Mouse (Mus musculus) gastrocnemius, postnatal 10 days (tissue): ENCODE measurements around the gene Slc31a2. TPM values are rescaled to one million over a fixed set of nuclear protein-coding genes. Genes with fewer than 3 reads are reported as not detected.

ENCODE experiments used
- DNase-seq: peaks from one replicate; pipeline ENCODE4 v3.0.0; 2021; ENCODE audit warnings: mixed read lengths
- total RNA-seq, 2 experiments: library from RNA; stranded (reverse); gene quantifications; 2 replicates each; pipeline ENCODE4 v1.2.3; 2021

Slc31a2 gene
- total RNA-seq, 2 experiments from 2014 or later, result 6.6 to 9.2 TPM

DNA sequence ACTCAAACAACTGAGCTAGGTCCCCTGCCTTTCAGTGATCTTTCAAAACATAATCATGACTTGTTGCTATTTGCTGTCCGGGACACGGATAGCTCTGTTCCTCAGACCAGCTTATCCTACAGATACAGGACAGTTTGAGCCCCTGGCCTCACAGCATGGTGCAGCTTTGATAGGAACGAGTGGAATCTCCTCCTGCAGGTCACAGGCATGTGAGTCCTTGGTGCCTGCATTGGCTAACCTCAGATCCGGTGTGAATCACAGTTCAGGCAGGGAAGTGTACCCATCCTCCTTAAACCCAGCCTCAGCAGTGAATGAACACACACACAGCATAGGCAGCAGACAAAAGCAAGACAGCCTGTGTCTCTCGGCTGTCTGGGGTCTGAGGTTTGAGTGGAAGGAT is 19.0 kb downstream of the Slc31a2 start:
- no peak for DNase-seq

DNA sequence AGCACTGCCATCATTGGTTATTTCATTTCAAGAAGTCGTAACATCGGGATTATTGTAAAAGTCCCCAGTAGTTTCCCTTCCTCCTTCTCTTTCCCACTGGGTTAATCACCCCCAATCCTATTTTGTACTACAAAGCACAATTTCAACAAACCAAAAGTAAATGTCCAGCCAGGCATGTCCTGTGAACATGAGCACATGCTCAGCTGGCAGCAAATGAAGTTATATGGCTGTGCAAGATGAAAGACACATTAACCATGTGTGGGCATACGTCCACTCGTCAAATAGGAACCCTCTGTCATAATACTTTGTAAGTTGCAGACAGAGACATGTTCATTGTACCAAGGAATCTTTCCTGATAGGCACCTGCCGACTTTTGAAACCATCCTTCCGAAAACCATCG is 20.6 kb downstream of the Slc31a2 start:
- DNase-seq, result no peak

DNA sequence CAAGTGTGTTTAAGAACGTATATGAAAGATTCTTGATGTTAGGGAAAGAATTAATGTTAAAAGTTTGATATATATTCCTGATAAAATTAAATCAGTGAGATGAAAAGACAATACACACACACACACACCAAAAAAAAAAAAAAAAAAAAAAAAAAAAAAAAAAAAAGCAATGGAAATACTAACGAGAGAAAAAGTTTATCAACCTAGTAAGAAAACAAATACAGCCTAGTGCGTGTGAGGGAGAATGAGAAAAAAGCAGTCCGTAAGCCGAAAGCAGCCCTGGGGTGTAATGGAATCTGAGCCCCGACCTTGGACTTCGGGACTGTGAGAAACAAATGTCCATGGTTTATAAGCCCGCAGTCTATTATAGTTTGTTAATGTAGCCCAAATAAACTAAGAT is 23.2 kb downstream of the Slc31a2 start:
- no peak for DNase-seq

DNA sequence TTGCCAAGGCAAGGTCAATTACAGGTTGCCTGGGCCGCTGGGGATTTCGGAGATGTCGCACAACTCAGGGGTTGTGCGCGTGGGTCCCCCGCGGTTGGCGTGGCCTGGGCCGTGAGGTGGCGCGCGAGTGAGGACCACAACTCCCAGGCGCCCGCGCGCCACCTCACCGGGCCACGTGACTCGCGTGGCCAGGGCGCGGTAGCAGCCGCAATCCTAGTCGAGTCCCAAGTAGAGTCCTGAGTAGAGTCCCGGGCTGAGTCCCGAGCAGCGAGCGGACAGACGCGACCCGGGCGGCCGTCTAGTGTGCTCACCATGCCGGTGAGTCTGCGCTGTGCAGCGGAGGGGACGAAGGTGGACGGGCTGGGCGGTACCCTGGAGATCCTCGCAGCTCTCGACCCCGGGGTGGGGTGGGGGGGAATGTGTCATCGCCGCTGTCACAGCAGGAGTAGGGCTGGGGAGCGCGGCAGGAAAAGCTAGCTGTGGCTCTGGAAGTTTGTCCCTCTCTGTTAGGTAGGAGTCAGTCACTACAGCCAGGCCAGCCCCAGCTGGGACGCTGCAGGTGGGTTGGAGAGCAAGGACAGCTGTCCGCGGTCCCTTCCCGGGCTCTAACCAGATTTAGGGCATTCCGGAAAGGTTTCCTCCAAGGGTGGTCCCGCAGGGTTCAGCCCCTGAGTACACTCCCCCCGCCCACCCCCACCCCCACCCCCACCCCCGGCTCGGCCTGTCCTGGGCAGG is 24.1 kb downstream of the Slc31a2 start:
- DNase-seq, result peak; percentile 72

DNA sequence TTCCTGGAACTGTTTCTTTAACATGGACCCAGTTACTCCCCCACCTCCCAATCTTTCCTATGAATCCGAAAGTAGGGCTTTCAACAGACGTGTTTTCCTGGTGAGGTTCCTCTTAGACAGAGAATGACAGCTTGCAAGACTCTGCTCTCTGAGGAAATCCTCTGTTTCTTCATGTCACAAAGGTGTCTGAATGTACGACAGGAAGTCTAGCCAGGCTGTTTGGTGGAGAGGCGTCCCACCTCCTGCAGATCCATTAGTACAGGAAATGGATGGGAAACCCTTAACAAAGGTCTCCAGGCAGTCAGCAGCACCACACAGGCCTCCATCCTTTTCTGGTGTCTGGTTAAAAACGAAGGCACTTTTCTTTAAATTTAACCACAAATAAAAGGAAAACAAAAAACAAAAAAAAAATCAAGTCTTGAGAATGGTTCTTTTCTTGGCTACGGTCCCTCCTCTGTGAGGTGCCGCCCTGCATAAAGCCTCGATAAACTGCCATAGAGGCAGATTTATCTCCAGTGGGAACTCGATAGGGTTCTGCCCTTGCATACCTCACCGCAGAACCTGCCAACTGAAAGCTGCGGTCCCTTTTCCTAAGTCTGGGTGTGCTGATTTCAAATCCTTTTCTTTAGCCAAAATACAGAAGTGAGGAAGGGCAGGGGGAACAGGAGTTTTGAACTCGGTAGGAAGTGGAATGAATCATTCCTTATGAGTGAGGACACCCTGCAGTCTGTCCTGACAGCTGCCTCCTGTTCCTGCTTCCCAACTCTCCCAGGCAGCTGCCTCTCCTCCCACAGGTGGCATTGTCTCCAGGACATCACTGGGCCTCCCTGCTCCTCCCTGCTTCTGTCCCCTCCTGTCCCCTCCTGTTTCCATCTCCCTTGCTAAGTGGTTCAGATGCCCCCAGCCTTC is 24.9 kb downstream of the Slc31a2 start:
- no peak for DNase-seq

DNA sequence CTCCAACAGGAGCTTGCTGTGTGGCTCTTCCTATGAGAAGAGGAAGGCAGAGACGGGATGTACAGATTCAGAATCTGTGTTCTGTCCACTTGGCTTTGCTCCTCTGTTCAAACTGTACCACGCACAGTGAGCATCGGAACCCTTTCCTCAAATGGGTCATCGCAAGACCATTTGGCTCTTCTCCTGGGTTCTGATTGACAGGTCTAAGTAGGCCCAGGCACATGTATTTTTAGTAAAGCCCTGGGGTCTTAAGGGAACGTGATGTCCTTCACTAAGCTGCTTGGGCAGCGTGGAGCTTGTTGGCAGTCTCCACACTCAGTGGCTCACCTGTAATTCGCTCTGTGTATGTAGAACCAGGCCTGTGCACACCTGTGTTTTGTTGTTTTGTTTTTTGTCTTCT is 26.9 kb downstream of the Slc31a2 start:
- no peak for DNase-seq

DNA sequence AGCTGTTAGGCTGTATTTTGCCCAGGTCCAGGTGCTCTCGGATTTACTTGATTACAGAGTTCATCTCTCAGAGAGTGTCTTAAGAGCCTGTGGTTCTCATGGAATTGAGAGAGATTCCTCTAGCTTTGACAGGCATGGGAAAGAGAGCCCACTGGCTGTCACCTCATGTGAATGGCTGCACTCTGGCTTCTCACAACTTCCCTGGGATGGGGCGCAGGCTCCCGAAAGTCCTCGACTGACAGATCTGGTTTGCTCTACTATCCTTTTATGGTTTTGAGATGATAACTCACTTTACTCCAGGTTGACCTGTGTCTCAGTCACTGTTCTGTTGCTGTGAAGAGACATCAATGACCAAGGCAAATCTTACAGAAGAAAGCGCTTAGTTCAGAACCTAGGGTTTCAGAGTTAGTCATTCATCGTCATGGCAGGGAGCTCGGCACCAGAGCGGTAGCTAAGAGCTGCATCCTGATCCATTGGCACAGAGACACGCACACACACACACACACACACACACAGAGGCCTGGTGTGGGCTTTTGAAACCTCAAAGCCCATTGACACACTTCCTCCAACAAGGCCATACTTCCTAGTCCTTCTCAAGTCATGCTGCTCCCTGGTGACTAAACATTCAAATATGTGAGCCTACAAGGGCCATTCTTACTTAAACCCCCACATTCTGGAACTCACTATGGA is 28.6 kb downstream of the Slc31a2 start:
- peak; percentile 2 for DNase-seq

DNA sequence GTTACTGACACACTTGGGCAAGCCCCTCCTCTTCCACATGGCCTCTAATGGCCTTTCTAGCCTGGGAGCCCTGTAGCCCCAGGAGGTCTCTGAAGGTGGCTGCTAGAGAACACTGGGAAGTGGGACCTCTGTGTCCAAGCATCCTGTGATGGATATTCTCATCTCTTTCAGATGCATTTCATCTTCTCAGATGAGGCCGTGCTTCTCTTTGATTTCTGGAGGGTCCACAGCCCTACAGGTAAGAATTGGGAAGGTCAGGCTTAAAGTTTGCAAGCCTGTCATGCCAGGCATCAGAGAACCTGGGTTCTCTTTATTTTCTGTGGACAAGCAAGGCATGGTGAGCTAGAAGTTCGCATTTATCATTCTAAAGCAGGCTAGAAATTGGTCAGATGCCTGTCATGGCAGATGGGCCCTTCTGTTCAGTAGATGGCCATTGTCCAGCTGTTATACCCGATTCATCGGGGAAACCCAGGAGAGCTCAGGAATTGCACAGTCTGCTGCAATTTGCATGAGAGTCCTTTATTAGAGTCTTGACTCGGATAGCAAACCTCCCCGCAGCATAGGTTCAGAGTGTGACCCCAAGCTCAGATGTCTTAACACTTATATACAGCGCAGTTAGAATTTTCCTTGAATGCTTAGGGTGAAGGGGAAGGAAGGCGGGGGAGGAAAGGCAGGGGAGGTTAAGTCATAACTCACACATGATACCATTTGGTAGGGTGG is 30.3 kb downstream of the Slc31a2 start:
- peak; percentile 1 for DNase-seq

DNA sequence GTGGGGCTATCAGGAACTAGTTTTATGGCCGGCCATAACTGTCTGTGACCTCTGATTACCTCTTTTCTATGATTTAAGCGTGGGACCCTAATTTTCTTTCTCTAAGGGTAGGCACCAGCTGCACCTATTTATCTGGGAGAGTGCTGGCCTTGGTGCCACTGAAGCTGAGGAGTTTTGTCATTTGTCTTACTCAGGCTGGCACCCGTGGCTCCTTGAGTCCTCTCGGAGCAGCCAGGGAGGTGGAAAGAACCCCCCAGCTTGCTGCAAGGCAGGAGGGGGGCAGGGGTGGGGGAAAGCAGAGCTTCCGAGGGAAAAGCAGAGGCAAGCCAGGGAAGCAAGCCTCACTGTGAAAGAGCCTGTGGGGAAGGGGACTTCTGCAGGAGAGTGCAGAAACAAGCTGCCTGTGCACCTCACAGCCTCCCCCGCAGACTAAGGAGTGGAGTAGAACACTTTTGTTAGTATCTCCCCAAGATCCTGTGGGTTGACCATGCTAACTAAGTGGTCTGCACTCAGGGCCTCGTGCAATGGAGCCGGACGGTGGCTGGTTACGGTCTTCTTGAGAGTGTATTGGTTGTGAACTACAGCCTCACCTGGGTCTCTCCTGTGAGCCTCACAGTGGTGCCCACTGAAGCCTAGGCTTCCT is 31.0 kb downstream of the Slc31a2 start:
- DNase-seq, result no peak

DNA sequence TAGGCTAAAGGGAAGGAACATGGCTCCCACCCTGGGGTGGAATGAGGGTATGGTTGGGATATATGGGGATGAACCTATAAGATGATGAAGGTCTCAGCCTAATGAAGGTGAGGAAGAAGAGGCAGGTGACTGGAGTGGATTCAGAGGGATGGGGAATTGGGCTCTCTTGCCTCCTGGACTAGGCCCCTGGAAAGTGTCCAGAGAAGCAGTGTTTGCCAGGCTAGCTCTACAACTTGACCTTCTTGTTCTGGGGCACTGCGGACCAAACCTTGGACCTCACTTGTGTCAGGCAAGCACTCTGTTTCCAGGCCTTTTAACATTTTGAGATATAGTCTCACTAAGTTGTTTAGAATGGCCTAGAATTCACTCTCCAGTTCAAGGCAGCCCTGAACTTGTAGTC is 32.4 kb downstream of the Slc31a2 start:
- no peak for DNase-seq

DNA sequence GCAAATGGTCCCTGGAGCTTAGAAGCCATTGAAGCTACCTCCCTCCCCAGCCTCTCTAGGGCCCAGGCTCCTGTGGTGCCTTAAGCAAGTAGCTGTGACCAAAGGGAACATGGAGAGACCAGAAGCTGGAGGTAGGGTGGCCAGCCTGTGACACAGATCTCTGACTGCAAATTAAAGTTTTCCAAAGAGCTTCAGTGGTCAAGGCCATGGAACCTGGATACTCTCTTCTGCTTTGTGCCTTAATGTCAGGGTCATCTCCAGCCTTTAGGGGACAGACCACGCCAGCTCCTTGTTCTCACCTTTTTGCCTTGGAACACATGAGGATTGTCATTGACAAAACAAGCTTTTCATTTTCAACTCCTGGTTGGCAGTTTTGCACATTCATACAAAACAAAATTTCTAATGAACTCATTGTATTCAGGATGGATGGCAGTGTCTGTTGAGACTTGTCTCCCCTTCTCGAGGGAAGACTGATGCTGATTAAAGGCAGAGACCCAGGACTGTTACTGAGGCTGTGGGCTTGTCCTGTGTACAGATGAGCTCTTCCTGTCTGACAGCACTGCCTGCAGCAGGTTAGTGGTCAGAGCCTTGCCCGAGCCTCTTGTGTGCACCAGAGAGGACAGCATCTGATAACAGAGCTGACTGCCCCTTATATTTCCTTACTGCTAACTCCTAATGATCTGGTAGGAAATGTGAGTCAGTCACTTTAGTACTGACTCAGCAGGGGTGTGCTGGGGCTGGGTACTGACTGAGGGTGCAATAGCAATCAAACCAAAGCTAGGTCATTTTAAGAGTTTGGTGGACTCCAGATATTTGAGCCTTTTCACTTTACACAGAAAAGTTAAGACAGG is 35.1 kb downstream of the Slc31a2 start:
- no peak for DNase-seq

DNA sequence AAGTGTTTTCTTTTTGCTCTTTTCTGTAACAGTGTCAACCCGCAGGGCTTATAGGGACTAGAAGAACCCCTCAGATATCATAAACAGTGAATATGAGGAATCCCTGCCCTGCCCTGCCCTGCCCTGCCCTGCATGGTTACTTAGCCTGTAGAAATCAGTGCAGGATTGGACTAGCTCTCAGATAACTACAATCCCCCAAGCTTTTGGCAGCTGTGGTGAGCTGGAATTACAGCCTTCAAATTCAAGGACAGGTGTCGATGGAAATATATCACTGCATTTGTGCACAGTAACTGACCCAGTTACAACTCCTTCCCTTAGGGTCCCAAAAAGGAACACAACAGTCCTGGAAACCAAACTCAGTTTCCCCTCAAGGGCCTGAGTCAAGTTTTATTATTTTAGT is 37.6 kb downstream of the Slc31a2 start:
- no peak for DNase-seq

DNA sequence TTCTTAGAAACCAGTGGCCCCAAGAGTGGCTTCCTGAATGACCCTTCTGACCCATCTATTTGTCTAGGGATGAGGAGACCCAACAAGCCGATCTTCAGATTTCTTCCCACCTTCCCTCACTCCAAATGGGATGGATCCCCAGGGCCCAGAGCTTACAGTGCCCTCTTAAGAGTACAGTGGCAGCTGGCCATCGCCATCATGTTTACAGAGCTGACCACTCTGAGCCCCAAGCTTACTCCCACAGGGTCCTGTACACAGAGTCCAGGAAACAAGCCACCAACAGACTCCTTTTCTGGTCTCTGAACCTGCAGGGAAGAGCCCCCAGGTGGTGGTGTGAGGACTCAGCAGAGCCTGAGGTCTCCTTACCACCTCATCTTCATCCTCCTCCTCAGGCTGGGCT is 40.4 kb downstream of the Slc31a2 start:
- DNase-seq, result no peak

DNA sequence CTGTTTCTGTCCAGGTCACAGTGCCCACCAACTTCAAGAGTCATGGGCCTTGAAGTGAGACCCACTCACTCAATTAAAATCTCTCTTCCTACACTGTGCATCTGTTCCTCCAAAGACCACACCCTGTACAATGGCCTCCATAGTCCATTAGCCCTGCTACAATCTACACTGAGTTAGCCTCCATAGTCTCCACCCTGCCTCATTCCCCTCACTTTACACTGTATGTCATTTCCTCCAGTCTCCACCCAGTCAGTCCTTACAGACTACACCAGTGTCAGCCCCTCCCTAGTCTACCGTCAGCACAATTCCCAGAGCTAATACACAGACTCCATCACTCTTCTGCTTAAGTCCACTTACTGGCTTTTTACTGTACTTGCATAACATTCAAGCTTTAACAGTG is 40.9 kb downstream of the Slc31a2 start:
- no peak for DNase-seq

DNA sequence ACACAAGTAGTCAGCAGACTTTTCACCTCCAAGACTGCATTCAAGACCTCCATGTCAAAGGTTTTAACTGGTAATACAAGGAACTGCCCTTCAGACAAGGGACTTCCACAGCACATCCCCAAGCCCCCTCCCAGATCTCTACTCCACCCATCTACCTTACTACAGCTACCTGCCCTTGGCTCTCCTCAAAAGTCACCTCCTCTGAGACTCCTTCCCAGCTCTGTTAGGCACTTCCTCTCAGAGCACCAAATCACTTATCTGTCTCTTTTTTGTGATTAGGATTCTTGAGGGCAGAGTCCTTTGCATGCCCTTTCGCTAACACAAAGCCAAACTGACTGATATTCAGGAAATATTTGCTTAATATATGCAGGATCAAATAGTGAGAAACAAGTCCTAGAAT is 43.9 kb downstream of the Slc31a2 start:
- no peak for DNase-seq

DNA sequence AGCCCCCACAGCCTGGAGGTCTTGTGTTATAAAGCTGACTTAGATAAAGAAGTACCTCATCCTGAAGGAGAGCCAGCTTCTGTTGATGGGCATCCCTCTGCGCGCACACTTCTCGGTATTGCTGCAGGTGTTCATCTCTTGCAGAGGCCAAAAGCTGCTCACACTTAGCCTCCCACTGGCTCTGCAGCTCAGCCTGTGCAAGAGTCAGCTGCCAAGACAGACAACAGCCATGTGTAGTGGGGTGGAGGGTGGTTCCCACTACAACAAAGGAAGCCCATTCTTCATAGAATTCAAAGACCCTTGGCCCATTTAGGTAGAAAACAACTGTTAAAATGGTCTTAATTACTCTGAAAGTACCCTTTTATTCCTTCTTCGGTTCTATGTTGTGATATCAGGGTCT is 44.5 kb downstream of the Slc31a2 start:
- no peak for DNase-seq

DNA sequence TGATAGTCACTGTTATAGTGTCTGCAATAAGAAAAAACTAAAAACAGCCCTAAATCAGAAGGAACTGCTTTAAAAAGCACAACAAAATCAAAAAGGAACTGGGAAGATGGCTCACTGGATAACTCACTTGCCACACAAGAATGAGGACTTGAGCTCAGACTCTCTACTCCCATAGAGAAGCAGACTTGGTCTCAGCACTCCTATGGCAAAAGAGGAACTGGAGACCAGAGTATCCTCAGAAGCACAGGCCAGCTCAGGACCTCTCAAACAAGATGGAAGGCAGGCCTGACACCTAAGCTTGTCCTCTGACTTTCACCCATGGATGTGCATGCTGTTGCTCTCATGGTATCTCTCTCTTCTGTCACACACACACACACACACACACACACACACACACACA is 46.0 kb downstream of the Slc31a2 start:
- DNase-seq, result no peak

DNA sequence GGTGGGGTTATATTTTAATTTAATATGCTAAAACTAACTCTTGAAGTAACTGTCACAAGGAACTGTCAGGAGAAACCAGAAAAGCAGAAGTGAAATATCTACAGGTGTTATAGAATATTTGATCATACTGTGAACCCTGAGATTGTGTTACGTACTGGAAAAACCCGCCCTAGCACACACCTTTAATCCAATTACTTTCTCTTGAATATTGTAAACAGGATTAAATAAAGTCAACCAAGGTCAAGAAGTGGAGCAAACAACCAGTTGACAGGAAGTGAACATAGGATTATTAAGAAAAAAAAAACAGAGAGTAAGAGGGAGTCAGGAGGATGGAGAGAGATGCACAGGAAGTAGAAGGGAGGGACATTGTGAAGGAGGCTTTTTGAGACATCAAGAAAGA is 50.5 kb downstream of the Slc31a2 start:
- no peak for DNase-seq

DNA sequence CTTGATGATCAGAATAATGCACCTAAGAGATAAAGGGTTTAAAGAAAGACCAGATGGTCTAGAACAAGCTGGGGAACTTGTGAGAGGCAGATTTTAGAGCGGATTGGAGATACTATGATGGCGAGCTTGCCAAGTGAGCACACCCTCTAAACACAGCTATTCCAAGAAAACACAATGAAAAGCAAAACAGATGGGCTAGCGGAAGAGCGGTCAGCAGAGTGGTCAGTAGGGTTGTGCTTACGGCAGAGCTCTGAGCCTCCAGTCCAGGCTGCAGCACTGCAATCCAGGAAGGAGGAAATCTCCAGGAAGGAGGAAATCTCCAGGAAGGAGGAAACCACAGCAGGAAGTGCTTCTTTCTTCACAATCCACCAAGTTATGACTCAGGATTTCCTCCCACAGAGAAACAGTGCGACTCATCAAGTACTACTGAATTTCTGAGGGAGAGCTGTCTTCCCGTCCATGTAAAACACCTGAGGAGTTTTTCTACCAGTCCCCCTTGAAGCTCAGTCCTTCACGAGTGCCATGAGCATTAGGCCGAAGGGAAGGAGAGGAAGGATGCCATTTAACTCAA is 51.4 kb downstream of the Slc31a2 start:
- no peak for DNase-seq

DNA sequence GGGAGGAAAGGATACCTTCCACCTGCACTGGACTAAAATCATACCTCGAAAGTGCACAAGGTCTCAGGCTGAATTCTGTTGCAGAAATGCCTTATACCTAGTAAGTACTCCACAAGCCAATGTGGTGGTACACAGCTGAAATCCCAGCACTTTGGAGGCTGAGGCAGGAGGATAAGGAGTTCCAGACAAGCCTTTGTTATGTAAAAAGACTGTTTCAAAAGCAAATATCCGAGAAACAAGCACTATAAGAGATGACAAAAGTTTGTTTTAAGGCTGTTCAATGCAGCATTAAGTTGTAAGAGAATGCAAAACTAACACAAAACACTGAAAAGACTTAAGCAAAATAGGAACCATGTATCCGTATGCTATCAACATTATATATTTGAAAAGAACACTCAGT is 52.2 kb downstream of the Slc31a2 start:
- DNase-seq, result no peak

DNA sequence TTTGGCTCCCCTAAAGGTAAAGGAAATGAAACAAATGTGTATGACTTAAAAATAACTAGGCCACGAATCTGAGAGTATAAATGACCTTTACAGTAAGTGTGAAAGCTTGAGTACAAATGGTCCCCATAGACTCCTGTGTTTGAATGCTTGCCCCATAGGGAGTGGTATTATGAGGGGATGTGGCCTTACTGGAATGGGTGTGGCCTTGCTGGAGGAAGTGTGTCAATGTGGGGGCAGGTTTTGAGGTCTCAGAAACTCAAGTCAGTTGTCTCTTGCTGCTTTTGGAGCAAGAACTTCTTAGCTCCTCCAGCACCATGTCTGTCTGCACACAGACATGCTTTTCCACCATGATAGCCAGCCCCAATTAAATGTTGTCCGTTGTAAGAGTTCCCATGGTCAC is 54.1 kb downstream of the Slc31a2 start:
- DNase-seq, result no peak
